Mouse (Mus musculus): ENCODE measurements around the gene Ptcra.

GRCm38 (mm10) chr17:46763544-46763943, at the start of gene Ptcra:
- no peak for TF ChIP-seq CTCF (IDR thresholded peaks at IDR 0.05; ENCODE audit: control insufficient read depth, insufficient read depth, low read length)
- TF ChIP-seq POLR2A (IDR thresholded peaks at IDR 0.05; ENCODE audit: borderline replicate concordance, control insufficient read depth, low read depth, low read length) = no peak

Measured in bone marrow, adult 2 months (tissue).